Mouse (Mus musculus) stomach, embryonic 16.5 days (tissue): ENCODE measurements around the gene Pcna. TPM values are rescaled to one million over a fixed set of nuclear protein-coding genes. Genes with fewer than 3 reads are reported as not detected.

Experiments
- ATAC-seq: fragments of 200-750 bp; cut with Nextera tagmentation; 2 replicates; pipeline ENCODE4 v1.8.0; 2017; ENCODE audit warnings: moderate number of reproducible peaks, moderate TSS enrichment; ENCODE audit not compliant: insufficient read depth, low FRiP score
- H3K27ac ChIP-seq: fragments of 300-500 bp; sonication (generic); 2 replicates; pipeline ENCODE4 v1.5.1; 2014; ENCODE audit warnings: low read length
- H3K27me3 ChIP-seq: fragments of 300-500 bp; sonication (generic); 2 replicates; pipeline ENCODE4 v1.6.1; 2014; ENCODE audit warnings: low read length, control low read depth, mixed read lengths; ENCODE audit not compliant: control insufficient read depth, insufficient read depth
- H3K36me3 ChIP-seq: fragments of 300-500 bp; sonication (generic); 2 replicates; pipeline ENCODE4 v1.6.1; 2014; ENCODE audit warnings: low read length; ENCODE audit not compliant: control insufficient read depth, insufficient read depth
- H3K4me1 ChIP-seq: fragments of 300-500 bp; sonication (generic); 2 replicates; pipeline ENCODE4 v1.6.1; 2014; ENCODE audit warnings: low read length, control low read depth, mixed read lengths; ENCODE audit not compliant: control insufficient read depth, insufficient read depth
- H3K4me2 ChIP-seq: fragments of 300-500 bp; sonication (generic); 2 replicates; pipeline ENCODE4 v1.6.1; 2014; ENCODE audit warnings: low read depth, low read length, mixed read lengths
- H3K4me3 ChIP-seq: fragments of 300-500 bp; sonication (generic); replicated peaks from 2 replicates; pipeline ENCODE4 v1.5.1; 2014; ENCODE audit warnings: mild to moderate bottlenecking, low read length
- H3K9ac ChIP-seq: fragments of 300-500 bp; sonication (generic); 2 replicates; pipeline ENCODE4 v1.6.1; 2014; ENCODE audit warnings: low read length
- H3K9me3 ChIP-seq: fragments of 300-500 bp; sonication (generic); replicated peaks from 2 replicates; pipeline ENCODE4 v1.6.1; 2016; ENCODE audit warnings: low read length, control low read depth; ENCODE audit not compliant: control insufficient read depth
- WGBS: fragments of 180-500 bp; shearing (Covaris S2); extraction: QIAGEN DNeasy Blood & Tissue Kit; methylation state at CpG from one replicate; pipeline ENCODE4 v1.1.7; 2014; 5-methylcytosine and 5-hydroxymethylcytosine counted together
- polyA plus RNA-seq: library from polyadenylated mRNA; unstranded; fragments of >200 nt; fragmentation: Nextera tagmentation; extraction: Ambion mirVana; gene quantifications from 2 replicates; pipeline ENCODE4 v1.2.1, GENCODE M21; 2015

Pcna gene
- polyA plus RNA-seq, 1 experiment from 2014 or later: 208 TPM

GRCm38 (mm10) chr2:132264266-132264710 lies 11.2 kb upstream of the Pcna start:
- Histone ChIP-seq H3K4me2 (peak overlapping the region; percentile 77), H3K27me3 (no peaks in the 10 kb centered on the region), H3K9ac (peak overlapping the region; percentile 92), H3K4me3 (peak overlapping the region; percentile 98), H3K36me3 (no peaks in the 10 kb centered on the region), H3K27ac (peak overlapping the region; percentile 72; the same call in 1 of the 2 replicates), H3K4me1 (peaks cover 15% of the 10 kb centered on the region), H3K9me3 (no peaks in the 10 kb centered on the region)
- no peak for ATAC-seq
- 16% methylated on average over 6 of the region's 6 CpGs for WGBS

- Histone ChIP-seq H3K27me3 (no peaks in the 10 kb centered on the region), H3K9ac (peak overlapping the region; percentile 92), H3K4me3 (peak overlapping the region; percentile 98), H3K27ac (peak overlapping the region; percentile 72), H3K9me3 (no peaks in the 10 kb centered on the region), H3K36me3 (no peaks in the 10 kb centered on the region), H3K4me2 (peak overlapping the region; percentile 77), H3K4me1 (peaks cover 15% of the 10 kb centered on the region)
- WGBS: 1% methylated on average over 47 of the region's 47 CpGs
- no peak; the same call in 1 of the 2 replicates for ATAC-seq
These were observed 10.5 kb upstream of the Pcna start for GRCm38 (mm10) chr2:132263421-132264265.

- peak within 1 kb of the TSS; percentile 77 for H3K4me2 ChIP-seq
- WGBS: under 1% methylated on average over 44 of the region's 49 CpGs
- H3K27me3 ChIP-seq: no peaks in the 10 kb centered on the region
- no peaks in the 10 kb centered on the region for H3K36me3 ChIP-seq
- peak within 1 kb of the TSS; percentile 72 for H3K27ac ChIP-seq
- peak within 1 kb of the TSS; percentile 98 for H3K4me3 ChIP-seq
- H3K4me1 ChIP-seq: peaks cover 15% of the 10 kb centered on the region
- ATAC-seq: peak; percentile 99
- peak within 1 kb of the TSS; percentile 92 for H3K9ac ChIP-seq
- H3K9me3 ChIP-seq: no peaks in the 10 kb centered on the region
These were observed 9.8 kb upstream of the Pcna start, which contains the start of gene Cds2 for GRCm38 (mm10) chr2:132262879-132263398. Gene Cds2 (plus strand): TSS chr2:132263148.

- peaks cover 15% of the 10 kb centered on the region for H3K4me1 ChIP-seq
- no peak overlapping the region for H3K4me3 ChIP-seq
- H3K36me3 ChIP-seq: no peaks in the 10 kb centered on the region
- no peak for ATAC-seq
- no peaks in the 10 kb centered on the region for H3K9me3 ChIP-seq
- no peak overlapping the region for H3K27ac ChIP-seq
- no peaks in the 10 kb centered on the region for H3K27me3 ChIP-seq
- H3K4me2 ChIP-seq: no peak overlapping the region
- H3K9ac ChIP-seq: no peak overlapping the region
- WGBS: 75% methylated on average over 6 of the region's 6 CpGs
These were observed 9.1 kb upstream of the Pcna start for GRCm38 (mm10) chr2:132262175-132262574.

GRCm38 (mm10) chr2:132260601-132261000 lies 7.5 kb upstream of the Pcna start:
- Histone ChIP-seq H3K27ac (no peak overlapping the region), H3K9ac (no peak overlapping the region), H3K36me3 (no peaks in the 10 kb centered on the region), H3K4me3 (no peak overlapping the region), H3K27me3 (no peaks in the 10 kb centered on the region), H3K4me2 (no peak overlapping the region), H3K4me1 (peaks cover 15% of the 10 kb centered on the region), H3K9me3 (no peaks in the 10 kb centered on the region)
- no peak for ATAC-seq
- WGBS: 93% methylated on average over 3 of the region's 3 CpGs

- H3K4me1 ChIP-seq: no peaks in the 10 kb centered on the region
- 92% methylated on average over 6 of the region's 6 CpGs for WGBS
- no peak overlapping the region for H3K27ac ChIP-seq
- H3K4me3 ChIP-seq: no peak overlapping the region
- H3K4me2 ChIP-seq: no peak overlapping the region
- ATAC-seq: no peak
- no peak overlapping the region for H3K9ac ChIP-seq
- H3K27me3 ChIP-seq: no peaks in the 10 kb centered on the region
- no peaks in the 10 kb centered on the region for H3K9me3 ChIP-seq
- no peaks in the 10 kb centered on the region for H3K36me3 ChIP-seq
These were observed 4.4 kb upstream of the Pcna start for GRCm38 (mm10) chr2:132257350-132258068.

- no peaks in the 10 kb centered on the region for H3K9me3 ChIP-seq
- peak overlapping the region; percentile 91 for H3K27ac ChIP-seq
- peak overlapping the region; percentile 77 for H3K9ac ChIP-seq
- no peak for ATAC-seq
- H3K36me3 ChIP-seq: 0 out of 2 replicates have a peak, but pooled peaks cover 4% of the 10 kb centered on the region
- peak overlapping the region; percentile 52 for H3K4me2 ChIP-seq
- H3K4me3 ChIP-seq: peak overlapping the region; percentile 80
- WGBS: under 1% methylated on average over 7 of the region's 7 CpGs
- no peaks in the 10 kb centered on the region for H3K27me3 ChIP-seq
- H3K4me1 ChIP-seq: peaks cover 14% of the 10 kb centered on the region
These were observed 489 bp upstream of the Pcna start for GRCm38 (mm10) chr2:132253603-132254002.

GRCm38 (mm10) chr2:132251911-132252310 lies 1.2 kb downstream of the Pcna start:
- WGBS: 8% methylated on average over 8 of the region's 8 CpGs
- peak overlapping the region; percentile 80 for H3K4me3 ChIP-seq
- no peak for ATAC-seq
- no peaks in the 10 kb centered on the region for H3K9me3 ChIP-seq
- no peaks in the 10 kb centered on the region for H3K27me3 ChIP-seq
- H3K27ac ChIP-seq: peak overlapping the region; percentile 64
- H3K9ac ChIP-seq: peak overlapping the region; percentile 77
- H3K36me3 ChIP-seq: 0 out of 2 replicates have a peak, but pooled peaks cover 4% of the 10 kb centered on the region
- peaks cover 20% of the 10 kb centered on the region for H3K4me1 ChIP-seq
- peak overlapping the region; percentile 83 for H3K4me2 ChIP-seq
